Mouse (Mus musculus): ENCODE results near the gene Slc35e3. TPM values are rescaled to one million over a fixed set of nuclear protein-coding genes. Genes with fewer than 3 reads are reported as not detected.
"Not testable (repeated sequence)": the region's sequence is repeated elsewhere in the genome, so short reads cannot be mapped to it uniquely, and the experiment has no call there.

The Slc35e3 gene
- polyA plus RNA-seq, 1 experiment, result 8.2 TPM

DNA sequence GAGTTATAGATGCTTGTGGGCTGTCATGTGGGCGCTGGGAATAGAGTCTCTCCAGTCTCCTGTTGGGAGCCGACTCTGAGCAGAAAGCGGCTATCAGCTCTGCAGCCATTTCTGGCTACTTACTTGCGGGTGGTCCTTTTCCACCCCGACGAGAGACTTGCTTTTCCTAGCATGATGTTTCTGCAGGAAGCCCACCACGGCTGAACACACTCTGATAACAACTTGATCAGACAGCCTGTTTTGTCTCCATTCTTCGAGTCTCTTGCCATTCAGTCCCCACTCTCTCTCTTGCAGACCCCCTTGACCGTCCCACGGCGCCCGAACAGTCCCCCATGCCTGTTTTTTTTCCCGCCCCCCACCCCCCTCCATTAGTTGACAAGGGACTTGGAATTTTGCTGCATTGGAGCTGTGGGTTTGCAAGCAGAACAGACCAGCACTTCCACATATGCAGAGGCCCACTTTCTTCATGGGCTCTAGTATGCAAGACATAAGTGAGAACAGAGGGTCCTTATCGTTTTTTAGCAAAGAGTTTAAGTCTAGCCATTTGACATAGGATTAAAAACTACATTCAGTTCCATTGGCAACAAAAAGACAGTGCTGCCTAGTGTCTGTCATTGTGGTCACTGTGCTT lies 13.1 kb downstream of the Slc35e3 start:
- no peak for DNase-seq (ENCODE audit: low read depth)

DNA sequence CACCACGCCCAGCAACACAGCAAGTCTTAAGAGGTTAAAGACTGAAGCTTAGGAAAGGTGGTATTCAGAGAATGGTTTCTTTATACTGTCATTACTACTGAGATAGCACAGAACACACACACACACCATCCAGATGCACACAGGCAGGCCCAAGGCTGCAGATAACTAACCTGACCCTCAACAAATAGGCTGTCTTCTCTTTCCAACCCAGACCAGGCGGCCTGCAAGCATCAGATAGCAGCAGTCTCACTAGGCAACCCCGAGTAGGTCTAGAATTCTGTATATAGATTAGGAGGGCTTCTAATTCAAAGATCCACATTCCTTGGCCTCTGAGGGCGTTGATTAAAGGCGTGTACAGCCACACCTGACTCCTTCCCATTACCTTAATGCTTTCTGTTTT lies 14.0 kb downstream of the Slc35e3 start:
- DNase-seq (ENCODE audit: low read depth), result no peak

DNA sequence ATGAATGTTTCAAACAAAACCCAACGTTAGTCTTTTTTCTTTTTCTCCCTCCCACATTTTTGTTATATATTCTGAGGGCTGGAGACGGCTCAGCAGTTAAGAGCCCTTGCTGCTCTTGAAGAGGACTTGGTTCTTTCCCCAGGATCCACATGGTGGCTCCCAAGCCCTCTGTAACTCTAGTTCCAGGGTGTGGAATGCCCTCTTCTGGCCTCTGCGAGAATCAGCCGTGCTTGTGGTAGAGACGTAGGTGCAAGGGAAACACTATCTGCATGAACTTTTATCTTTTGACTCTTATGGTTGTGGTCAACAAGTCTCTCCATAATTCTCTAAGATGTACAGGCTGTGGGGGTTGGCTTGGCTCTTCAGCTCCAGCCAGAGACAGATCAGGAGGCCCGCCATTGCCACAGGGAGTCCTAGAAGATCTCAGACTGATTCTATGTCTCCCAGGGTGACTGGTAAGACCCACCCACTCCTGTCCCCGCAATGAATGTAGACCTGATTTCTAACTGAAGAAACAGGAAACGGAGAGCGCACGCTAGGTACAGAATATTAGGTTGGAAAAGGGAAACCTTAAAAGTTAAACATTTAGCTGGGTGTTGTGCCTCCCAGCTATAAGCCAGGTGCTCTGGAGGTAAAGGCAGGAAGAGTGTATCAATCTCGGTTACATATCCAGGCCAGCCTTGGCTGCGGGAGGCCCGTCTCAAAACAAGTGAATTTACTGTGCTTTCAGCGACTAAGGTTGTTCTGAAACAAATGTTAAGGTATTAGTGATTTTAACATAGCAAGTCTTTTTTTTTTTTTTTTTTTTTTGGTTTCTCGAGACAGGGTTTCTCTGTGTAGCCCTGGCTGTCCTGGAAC lies 14.7 kb downstream of the Slc35e3 start:
- DNase-seq (ENCODE audit: low read depth), result no peak

DNA sequence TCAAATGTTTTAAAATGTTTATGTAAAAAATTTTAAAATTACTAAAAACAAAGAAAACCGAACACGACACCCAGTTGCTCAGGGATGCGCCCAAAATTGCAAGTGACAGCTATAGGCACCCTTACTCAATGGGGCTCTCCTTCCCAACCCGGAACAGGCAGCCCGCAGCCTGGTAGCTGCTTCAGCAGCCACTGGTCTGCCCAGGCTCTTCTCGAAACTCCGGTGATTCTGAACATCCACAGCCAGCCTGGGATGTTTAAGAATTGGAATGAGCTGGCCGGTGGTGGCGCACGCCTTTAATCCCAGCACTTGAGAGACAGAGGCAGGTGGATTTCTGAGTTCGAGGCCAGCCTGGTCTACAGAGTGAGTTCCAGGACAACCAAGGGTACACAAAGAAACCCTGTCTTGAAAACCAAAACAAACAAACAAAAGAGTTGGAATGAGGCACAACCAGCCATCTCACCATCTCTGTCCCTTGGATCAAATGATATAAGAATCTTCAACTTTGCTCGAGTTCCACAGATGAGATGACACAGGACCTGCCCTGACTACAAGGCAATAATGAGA lies 15.4 kb downstream of the Slc35e3 start:
- no peak for DNase-seq (ENCODE audit: low read depth)

DNA sequence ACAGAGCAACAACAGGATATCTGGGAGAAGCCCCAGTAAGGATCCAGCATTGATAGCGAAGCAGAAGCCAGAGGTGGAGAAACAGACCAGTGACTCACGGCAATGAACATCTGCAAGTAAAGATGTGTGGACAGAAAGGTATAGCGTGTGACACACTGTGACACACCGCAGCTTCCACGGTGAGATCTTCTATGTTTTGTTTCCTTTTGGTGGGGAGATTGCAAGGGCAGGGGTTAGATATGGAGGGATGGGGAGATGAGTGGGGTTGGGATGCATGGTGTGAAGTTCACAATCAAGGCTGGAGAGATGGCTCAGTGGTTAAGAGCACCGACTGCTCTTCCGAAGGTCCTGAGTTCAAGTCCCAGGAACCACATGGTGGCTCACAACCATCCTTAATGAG lies 16.0 kb downstream of the Slc35e3 start:
- no peak for DNase-seq (ENCODE audit: low read depth)

DNA sequence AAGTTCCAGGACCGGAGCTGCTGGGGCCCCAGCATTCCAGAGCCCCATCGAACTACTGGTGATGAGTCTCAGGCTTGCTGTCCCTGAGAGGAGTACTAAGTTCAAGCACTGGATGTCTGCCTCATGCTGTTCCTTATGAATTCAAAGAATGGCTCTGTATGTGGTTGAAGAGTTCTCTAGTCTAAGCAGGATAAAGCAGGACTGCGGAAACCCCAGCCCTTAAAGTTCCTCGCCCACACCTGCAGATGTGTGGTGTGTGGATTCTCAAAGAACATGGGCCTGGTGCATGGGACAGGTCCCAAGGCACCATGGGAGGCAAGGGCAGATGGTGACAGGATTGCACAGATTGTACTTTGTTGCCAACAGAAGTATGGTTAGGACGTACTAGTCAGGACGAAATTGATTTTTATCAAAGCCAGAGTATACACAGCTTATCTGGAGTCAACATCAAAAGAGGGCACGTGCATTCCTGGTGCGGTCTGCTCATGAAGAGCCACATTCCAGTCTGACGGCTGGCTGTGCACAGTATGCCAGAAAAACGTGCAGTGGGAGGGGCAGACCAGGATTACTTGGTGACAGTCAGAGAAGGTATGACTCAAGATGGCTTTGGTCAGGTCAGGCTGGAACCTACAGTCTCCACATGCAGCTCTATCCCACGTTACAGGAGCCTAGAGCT lies 16.9 kb downstream of the Slc35e3 start:
- no peak for DNase-seq (ENCODE audit: low read depth)

DNA sequence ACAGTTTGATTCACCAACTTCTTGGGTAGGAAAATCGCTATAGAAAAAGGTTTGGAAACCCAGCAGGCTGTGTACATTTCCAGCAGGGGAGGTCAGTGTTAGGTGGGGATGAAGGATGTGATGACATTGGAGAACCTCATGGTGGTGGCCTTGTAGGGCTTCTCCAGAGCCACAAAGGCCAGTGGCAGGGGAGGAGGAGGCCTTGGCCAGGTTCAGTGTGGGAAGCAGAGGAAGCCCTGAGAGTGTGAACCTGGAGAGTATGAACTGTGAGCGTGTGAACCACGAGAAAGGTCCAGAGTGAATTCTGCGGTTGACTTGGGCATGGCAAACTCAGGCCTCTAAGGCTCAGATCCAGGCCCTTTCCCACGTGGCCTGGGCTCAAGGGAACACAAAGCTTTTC lies 17.6 kb downstream of the Slc35e3 start:
- no peak for DNase-seq (ENCODE audit: low read depth)

DNA sequence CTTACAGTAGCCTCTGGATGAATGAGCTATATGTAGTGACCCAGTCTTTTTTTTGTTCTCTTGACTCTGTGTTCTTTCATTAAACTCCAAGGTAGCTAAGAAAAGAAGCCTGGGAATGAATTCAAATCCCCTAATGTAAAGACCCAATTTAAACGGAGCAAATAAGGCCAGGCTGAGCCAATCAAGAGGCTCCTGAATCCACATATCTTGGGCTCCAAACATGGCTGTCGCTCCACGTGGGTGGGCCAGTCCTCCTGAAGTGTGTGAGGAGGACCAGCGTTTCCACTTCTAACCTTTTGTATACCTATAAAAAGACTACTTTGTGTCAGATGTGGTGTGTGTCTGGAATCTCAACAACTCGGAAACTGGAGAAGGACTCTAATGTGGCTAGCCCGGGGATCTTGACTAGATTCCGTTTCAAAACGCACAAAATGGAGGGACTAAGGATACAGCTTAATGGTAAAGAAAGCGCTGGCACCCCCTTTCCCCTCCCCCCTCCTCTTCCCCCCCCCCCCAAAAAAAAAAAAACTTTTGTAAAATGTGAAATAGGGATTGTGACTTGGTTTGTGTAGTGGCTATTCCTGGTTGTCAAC lies 18.6 kb downstream of the Slc35e3 start:
- no peak for DNase-seq (ENCODE audit: low read depth)

DNA sequence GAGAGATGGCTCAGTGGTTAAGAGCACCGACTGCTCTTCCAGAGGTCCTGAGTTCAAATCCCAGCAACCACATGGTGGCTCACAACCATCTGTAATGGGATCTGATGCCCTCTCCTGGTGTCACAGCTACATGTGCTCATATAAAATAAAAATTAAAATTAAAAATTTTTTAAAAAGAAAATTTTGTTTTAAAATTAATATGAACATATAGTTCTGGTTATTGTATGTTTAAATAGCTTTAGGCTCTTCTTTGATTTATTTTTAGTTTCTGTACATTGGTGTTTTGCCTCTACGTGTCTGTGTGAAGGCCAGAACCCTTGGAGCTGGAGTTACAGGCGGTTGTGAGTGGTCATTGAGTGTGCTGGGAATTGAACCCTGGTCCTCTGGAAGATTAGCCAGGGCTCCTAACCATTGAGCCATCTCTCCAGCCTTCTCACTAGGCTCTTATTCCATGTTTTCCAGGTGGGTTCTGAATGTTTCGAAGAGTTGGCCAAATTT lies 19.2 kb downstream of the Slc35e3 start:
- DNase-seq (ENCODE audit: low read depth), result no peak

DNA sequence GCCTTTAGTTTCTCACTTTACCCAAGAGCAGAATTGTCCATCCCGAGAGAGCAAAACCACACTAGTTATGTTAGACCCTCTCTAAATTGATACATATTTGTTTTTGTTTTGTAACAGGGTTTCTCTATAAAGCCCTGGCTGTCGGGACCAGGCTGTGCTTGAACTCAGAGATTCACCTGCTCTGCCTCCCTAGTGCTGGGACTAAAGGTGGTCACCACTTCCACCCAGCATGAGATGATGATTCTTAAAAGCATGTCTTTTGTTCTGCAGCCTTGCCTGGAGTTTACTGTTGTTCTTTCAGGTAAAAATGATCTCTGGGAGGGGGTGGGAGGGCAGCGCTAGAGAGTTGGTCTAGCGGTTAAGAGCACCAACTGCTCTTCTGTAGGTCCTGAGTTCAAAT lies 19.8 kb downstream of the Slc35e3 start:
- no peak for DNase-seq (ENCODE audit: low read depth)

DNA sequence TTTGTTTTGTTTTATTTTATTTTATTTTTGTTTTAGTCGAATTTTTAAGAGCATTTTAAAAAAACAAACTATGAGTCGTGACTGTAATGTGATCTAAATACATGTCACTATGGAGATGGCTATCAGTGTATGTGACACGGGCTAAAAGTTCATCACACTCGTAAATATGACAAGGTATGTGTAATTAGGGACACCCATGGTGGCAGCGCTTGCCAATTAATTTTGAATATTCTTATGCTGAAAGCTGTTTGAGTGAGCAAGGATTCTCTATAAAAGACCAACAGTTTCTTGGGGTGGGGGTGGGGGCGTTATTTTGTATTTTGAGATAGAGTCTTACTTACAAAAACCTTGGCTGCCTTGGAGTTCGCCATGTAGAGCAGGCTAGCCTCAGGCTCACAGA lies 20.5 kb downstream of the Slc35e3 start:
- DNase-seq (ENCODE audit: low read depth), result no peak

DNA sequence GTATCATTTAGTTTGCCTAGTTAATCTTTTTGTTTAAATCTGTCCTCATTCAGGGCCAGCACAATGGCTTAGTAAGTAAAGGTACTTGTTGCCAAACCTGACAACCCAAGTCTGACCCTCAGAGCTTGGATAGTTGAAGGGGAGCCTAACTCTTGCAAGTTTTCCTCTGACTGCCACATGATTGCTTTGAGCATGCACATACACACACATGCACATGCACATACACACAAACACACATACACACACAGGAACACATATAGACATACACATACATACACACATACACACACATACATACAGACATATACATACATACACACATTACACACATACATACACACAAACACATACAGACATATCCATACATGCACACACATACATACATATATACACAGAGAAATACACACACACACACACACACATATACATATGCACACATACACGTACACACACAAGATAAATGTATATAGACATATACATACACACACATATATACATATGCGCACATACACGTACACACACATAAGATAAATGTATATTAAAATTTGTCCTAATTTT lies 21.3 kb downstream of the Slc35e3 start:
- DNase-seq (ENCODE audit: low read depth), result no peak

DNA sequence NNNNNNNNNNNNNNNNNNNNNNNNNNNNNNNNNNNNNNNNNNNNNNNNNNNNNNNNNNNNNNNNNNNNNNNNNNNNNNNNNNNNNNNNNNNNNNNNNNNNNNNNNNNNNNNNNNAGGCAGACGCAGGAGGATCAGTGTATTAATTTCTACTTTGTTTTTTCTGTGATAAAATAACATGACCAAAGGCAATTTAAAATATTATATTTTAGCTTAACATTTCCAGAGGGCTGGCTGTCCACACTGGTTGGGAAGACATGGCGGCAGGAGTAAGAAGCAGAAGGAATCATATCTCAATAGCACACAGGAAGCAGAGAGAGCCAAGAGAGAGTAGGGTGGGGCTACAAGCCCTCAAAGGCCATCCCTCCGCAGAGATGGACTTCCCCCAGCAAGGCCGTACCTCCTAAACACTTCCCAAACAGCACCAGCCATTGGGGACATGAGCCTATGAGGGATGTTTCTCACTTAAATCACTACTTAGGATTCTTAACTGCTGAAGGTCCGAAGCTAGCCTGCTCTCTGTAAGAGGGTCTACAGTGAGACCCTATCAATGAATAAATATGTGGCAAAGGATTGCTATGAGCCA lies 21.9 kb downstream of the Slc35e3 start:
- no peak for DNase-seq (ENCODE audit: low read depth)

DNA sequence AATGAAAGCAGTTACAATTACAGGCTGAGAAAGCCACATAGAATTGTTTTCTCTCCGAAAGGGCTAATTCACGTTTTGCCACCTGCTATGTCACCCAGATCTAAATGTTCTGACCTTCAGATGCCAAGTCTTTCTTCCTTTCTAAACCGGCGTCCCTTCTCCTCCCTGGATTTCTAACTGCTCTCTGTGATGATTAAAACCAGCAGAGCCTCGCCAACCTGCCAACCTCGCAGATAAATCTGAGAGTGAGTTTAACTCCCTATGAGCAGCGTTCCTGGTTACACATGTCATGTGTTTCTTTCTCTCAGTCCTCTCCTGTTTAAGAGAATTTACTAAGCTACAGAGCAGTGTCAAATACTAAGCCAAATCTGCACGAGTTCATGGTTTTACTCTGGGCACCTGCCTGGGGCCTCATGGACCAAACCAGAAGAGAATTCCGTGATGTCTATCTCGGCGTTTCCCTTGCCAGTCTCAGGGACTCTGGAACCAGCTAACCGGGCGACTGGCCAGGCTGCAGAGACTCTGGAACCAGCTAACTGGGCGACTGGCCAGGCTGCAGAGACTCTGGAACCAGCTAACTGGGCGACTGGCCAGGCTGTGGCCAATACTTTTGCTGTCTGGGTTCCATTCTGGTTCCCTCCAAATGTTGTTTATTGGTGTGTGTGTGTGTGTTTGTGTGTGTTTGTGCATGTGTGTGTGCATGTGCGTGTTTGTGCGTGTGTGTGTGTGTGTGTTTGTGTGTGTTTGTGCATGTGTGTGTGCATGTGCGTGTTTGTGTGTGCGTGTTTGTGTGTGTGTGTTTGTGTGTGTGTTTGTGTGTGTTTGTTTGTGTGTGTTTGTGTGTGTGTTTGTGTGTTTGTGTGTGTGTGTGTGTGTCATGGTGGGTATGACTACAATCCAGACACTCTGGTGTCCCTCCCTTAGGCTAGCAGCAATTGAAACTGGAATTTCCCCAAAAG lies 27.7 kb downstream of the Slc35e3 start:
- DNase-seq (ENCODE audit: low read depth), result no peak

DNA sequence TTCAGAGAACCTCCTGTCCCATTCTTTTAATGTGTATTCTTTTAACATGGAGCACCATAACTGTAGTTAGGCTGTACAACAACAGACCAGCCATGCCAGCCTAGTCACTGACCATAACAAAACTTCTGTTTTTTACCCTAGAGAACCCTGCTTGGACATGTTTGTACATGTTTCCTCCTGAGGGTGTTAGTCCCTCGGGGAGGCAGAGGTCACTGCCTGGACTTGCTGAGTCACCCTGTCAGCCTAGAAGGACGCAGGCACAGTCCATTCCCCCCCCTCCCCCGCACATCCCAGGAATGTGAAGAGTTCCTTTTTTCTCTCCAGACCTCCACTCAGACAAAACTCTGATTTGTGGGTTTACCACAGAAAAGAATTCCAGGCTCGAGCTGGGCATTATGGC lies 28.6 kb downstream of the Slc35e3 start:
- no peak for DNase-seq (ENCODE audit: low read depth)

DNA sequence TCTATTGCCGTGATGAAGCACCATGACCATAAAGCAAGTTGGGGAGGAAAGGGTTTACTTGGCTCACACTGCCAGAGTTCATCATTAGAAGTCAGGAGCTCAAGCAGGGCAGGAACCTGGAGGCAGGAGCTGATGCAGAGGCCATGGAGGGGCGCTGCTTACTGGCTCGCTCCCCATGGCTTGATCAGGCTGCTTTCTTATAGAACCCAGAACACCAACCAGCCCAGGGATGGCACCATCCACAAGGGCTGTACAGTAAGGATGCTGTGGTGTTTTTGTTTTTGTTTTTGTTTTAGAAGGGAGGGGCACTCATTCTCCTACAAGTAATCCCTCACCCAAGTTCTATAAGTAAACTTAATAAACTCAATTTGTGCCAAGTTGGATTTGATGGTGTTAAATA lies 29.5 kb downstream of the Slc35e3 start:
- DNase-seq (ENCODE audit: low read depth), result no peak

DNA sequence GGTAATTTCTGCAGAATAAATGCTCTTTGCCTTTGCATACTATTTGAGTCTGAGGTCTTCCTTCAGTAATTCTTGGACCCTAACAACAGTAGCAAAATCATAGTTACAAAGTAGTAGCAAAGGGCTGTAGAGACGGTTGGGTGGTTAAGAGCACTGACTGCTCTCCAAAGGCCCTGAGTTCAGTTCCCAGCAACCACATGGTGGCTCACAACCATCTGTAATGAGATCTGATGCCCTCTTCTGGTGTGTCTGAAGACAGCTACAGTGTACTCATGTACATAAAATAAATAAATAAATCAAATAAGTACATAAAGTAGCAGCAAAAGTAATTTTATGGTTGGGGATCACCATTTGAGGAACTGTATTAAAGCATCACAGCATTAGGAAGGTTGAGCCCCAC lies 30.5 kb downstream of the Slc35e3 start:
- DNase-seq (ENCODE audit: low read depth), result not testable (repeated sequence)

DNA sequence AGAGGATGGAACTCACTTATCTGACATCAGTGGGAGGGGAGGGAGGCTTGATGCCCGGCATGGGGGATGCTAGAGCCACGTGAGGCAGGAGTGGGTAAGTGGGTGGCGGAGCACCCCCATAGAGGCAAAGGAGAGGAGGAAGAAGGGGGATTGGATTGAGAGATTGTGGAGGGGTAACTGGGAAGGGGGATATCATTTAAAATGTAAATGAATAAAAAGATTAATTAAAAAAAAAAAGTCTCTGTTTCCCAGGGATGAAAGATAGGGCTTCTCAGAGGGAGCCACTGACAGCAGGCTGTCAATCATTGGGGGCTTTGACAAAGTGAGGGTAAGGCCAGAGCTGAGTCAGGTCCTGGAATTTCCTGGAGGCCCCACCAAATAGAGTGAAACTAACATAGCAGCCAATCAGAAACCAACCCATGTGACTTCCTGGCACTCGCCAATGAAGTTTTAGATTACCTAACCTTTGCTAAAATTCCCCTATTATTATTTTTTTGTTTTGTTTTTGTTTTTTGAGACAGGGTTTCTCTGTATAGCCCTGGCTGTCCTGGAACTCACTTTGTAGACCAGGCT lies 31.2 kb downstream of the Slc35e3 start:
- DNase-seq (ENCODE audit: low read depth), result no peak

DNA sequence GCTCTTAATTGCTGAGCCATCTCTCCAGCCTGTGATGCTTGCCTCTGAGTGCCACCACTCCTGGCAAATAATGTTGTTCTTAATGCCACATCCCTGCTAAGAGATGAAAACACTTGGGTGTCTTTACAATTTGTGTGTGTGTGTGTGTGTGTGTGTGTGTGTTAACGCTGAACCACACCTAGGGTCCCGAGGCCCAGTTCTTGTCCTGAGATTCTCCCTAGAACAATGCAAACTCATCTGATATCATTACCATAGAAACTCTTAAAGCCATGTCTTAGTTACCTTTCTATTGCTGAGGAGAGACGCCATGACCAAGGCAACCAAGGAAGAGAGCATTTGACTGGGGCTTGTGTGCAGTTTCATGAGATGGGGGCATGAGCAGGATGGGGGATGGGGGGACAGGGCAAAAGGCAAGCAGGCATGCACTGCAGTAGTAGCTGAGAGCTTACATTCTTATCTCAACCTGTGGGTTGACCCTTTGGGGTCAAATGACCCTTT lies 32.1 kb downstream of the Slc35e3 start:
- no peak for DNase-seq (ENCODE audit: low read depth)

DNA sequence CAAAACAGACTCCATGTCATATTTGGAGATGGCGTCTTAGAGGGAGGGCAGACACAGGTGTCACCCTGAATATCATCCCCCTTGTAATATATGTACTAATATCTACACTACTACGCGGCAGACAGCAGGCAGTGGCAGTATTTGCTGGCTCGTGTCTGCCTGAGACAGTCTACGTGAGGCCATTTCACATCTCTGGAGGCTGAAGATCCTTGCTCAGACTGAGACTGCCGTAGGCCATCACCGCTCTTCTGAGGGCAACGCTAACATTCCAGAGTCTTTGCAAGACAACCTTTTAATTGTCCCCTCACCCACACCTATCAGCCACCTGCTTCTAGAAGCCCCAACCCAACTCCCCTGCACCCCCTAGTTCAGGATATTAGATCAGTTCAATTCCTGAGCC lies 32.7 kb downstream of the Slc35e3 start:
- DNase-seq (ENCODE audit: low read depth), result no peak
